ENCODE assay signal across 14 mouse cellular contexts in the genomic region with DNA sequence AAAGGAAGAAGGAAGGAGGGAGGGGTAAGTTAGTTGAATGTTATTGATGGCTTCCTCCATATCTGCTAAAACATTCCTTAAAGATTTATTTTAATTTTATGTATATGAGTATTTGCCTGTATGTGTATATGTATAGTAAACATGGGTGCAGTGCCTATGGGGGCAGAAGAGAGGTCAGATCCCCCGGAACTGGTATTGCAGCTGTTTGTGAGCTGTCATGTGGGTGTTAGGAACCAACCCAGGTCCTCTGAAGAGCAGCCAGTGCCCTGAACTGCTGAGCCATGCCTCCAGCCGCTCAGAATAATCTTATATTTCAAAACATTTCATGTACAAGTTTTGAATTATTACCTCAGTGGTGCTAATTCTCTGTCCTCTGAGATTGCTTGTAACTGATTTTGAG.
"Had no signal": no experiment of that assay in that cellular context is flagged by ENCODE, and none has a peak within 500 bp of the region (broad histone marks: within the 10 kb centered on the region; RNA-seq: fewer than 3 reads in every experiment).

No protein-coding gene starts in this region.

- H3K36me3 ChIP-seq: midbrain, embryonic 10.5 days; midbrain, embryonic 12.5 days; neural tube, embryonic 13.5 days; neural tube, embryonic 15.5 days had no signal

- H3K27ac ChIP-seq: liver, embryonic 14.5 days; midbrain, embryonic 10.5 days; midbrain, embryonic 12.5 days; neural tube, embryonic 13.5 days; neural tube, embryonic 15.5 days had no signal

- DNase-seq: lung, adult 18-20 months; lung, embryonic 14.5 days; lung, postnatal 10 days; lung, postnatal 4 days; midbrain, embryonic 14.5 days; right cerebral cortex, postnatal 14 days; thymus, adult 18-20 months; thymus, postnatal 25 days; thymus, postnatal 4 days had no signal

- H3K9me3 ChIP-seq: midbrain, embryonic 10.5 days; midbrain, embryonic 12.5 days; neural tube, embryonic 13.5 days; neural tube, embryonic 15.5 days had no signal

- H3K4me3 ChIP-seq: midbrain, embryonic 10.5 days; midbrain, embryonic 12.5 days; neural tube, embryonic 13.5 days; neural tube, embryonic 15.5 days had no signal

- H3K9ac ChIP-seq: liver, embryonic 14.5 days; lung, embryonic 14.5 days; midbrain, embryonic 12.5 days; neural tube, embryonic 13.5 days; neural tube, embryonic 15.5 days had no signal

- H3K4me2 ChIP-seq: lung, embryonic 14.5 days; midbrain, embryonic 12.5 days; neural tube, embryonic 13.5 days; neural tube, embryonic 15.5 days had no signal

- H3K27me3 ChIP-seq: neural tube, embryonic 13.5 days; neural tube, embryonic 15.5 days had no signal
